Mouse (Mus musculus) lung, postnatal 0 days (tissue): ENCODE data around the gene Mybl2. TPM values are rescaled to one million over a fixed set of nuclear protein-coding genes. Genes with fewer than 3 reads are reported as not detected.

Experiments used
- ATAC-seq: fragments of 200-750 bp; cut with Nextera tagmentation; 2 replicates; pipeline ENCODE4 v1.8.0; 2017; ENCODE audit warnings: moderate library complexity
- DNase-seq: peaks from one replicate; pipeline ENCODE4 v3.0.0-alpha.2; 2016; ENCODE audit warnings: low spot score
- H3K27ac ChIP-seq: fragments of 300-500 bp; sonication (generic); 2 replicates; pipeline ENCODE4 v1.5.1; 2014; ENCODE audit warnings: antibody characterized with exemption, mild to moderate bottlenecking, low read length, mixed read lengths
- H3K27me3 ChIP-seq: fragments of 300-500 bp; sonication (generic); replicated peaks from 2 replicates; pipeline ENCODE4 v1.6.1; 2014; ENCODE audit warnings: low read length, mixed read lengths; ENCODE audit not compliant: insufficient read depth
- H3K36me3 ChIP-seq: fragments of 300-500 bp; sonication (generic); 2 replicates; pipeline ENCODE4 v1.6.1; 2014; ENCODE audit warnings: low read length, mixed read lengths; ENCODE audit not compliant: insufficient read depth
- H3K4me1 ChIP-seq: fragments of 300-500 bp; sonication (generic); 2 replicates; pipeline ENCODE4 v1.6.1; 2014; ENCODE audit warnings: antibody characterized with exemption, low read depth, low read length, mixed read lengths; ENCODE audit not compliant: insufficient read depth
- H3K4me2 ChIP-seq: fragments of 300-500 bp; sonication (generic); replicated peaks from 2 replicates; pipeline ENCODE4 v1.6.1; 2014; ENCODE audit warnings: low read depth, mild to moderate bottlenecking, low read length, moderate library complexity, mixed read lengths
- H3K4me3 ChIP-seq: fragments of 300-500 bp; sonication (generic); 2 replicates; pipeline ENCODE4 v1.5.1; 2014; ENCODE audit warnings: low read depth, low read length
- H3K9ac ChIP-seq: fragments of 300-500 bp; sonication (generic); replicated peaks from 2 replicates; pipeline ENCODE4 v1.6.1; 2014; ENCODE audit warnings: low read depth, mild to moderate bottlenecking
- H3K9me3 ChIP-seq: fragments of 300-500 bp; sonication (generic); 2 replicates; pipeline ENCODE4 v1.6.1; 2016; ENCODE audit warnings: low read length, mixed read lengths
- CTCF ChIP-seq: IDR thresholded peaks from 2 replicates; pipeline ENCODE4 v1.5.1; 2016; ENCODE audit warnings: antibody characterized with exemption, mild to moderate bottlenecking
- EP300 ChIP-seq: IDR thresholded peaks from 2 replicates; pipeline ENCODE4 v1.6.1; 2016; ENCODE audit warnings: antibody characterized with exemption, mild to moderate bottlenecking, control low read depth
- WGBS: fragments of 180-500 bp; shearing (Covaris S2); extraction: QIAGEN DNeasy Blood & Tissue Kit; methylation state at CpG from one replicate; pipeline ENCODE4 v1.1.7; 2014; 5-methylcytosine and 5-hydroxymethylcytosine counted together
- polyA plus RNA-seq: library from polyadenylated mRNA; unstranded; fragments of >200 nt; fragmentation: Nextera tagmentation; extraction: Ambion mirVana; gene quantifications from 2 replicates; pipeline ENCODE4 v1.2.1, GENCODE M21; 2015

The Mybl2 gene
- polyA plus RNA-seq, 1 experiment from 2014 or later = 1.8 TPM

DNA sequence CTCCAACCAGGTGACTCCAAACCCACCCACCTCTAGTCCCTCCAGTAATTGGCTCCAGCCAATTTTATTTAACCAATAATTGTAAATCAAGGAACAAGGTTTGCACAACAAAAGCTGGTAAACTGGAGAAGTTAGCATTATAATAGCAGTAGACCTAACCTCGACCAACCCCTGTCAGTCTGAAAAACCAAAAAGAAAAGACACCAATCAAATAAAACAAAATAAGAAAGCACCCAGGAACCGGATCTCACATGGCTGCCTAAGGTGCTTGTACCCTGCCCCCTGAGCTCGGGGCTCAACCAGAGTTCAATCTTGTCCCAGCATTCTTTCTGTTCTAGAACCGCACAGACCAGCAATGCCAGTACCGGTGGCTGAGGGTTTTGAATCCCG lies 7.6 kb downstream of the Mybl2 start:
- Histone ChIP-seq H3K27me3 (no peaks in the 10 kb centered on the region), H3K36me3 (no peaks in the 10 kb centered on the region), H3K4me2 (no peak overlapping the region), H3K9me3 (no peaks in the 10 kb centered on the region), H3K4me3 (no peak overlapping the region), H3K9ac (no peak overlapping the region), H3K27ac (no peak overlapping the region), H3K4me1 (no peaks in the 10 kb centered on the region)
- WGBS = 83% methylated on average over 6 of the region's 6 CpGs
- ATAC-seq = no peak
- TF ChIP-seq CTCF (no peak), EP300 (no peak)
- DNase-seq = no peak

DNA sequence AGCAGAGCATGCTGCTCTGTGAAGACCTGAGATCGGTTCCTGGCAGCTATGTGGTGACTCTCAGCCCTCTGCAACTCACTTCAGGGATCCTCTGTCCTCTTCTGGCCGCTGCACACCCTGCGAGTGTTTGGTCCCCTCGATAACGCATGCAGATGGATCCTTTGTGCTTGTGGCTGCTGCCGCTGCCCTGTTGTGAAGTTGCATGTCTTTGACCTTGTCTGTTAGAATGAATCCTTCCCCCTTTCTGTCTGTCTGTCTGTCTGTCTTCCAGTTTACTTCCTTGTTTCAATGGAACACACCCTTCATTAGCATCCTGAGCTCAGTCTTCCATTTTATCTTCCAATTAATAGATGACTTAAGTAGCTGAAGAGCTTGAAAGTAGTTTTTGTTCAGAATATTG lies 11.8 kb downstream of the Mybl2 start:
- Histone ChIP-seq H3K9me3 (no peaks in the 10 kb centered on the region), H3K4me2 (no peak overlapping the region), H3K27me3 (no peaks in the 10 kb centered on the region), H3K4me3 (no peak overlapping the region), H3K27ac (no peak overlapping the region), H3K4me1 (no peaks in the 10 kb centered on the region), H3K9ac (no peak overlapping the region), H3K36me3 (no peaks in the 10 kb centered on the region)
- DNase-seq (no peak), ATAC-seq (no peak)
- 93% methylated on average over 6 of the region's 6 CpGs for WGBS
- no peak for TF ChIP-seq EP300
- no peak for TF ChIP-seq CTCF

GRCm38 (mm10) chr2:163067233-163067632 lies 12.7 kb downstream of the Mybl2 start:
- Histone ChIP-seq H3K27me3 (no peaks in the 10 kb centered on the region), H3K4me2 (no peak overlapping the region), H3K36me3 (no peaks in the 10 kb centered on the region), H3K9me3 (no peaks in the 10 kb centered on the region), H3K4me1 (no peaks in the 10 kb centered on the region), H3K4me3 (no peak overlapping the region), H3K9ac (no peak overlapping the region), H3K27ac (no peak overlapping the region)
- ATAC-seq (no peak), DNase-seq (no peak)
- TF ChIP-seq CTCF = no peak
- no peak for TF ChIP-seq EP300
- 85% methylated on average over 1 of the region's 1 CpGs for WGBS

DNA sequence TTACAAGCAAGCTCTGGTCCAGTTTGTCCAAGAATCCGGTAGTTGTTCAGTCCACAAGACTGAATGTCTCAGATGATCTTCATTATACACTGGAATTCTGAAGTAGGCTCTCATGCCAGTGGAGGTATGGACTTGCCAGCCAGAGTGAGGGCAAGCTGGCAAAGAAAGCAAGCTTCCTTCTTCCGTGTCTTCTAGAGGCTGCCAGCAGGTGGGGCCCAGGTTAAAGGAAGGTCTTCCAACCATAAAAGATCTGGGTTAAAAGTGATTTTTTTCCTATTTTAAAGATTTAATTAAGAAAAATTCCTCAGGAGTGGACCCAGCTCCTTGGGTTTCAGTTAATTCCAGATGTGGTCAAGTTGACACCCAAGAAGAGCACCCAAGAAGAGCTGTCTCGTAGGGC lies 15.7 kb downstream of the Mybl2 start:
- ATAC-seq (no peak), DNase-seq (no peak)
- H3K27ac ChIP-seq = no peak overlapping the region
- H3K4me3 ChIP-seq = no peak overlapping the region
- H3K9me3 ChIP-seq = no peaks in the 10 kb centered on the region
- no peak overlapping the region for H3K4me2 ChIP-seq
- no peaks in the 10 kb centered on the region for H3K36me3 ChIP-seq
- no peaks in the 10 kb centered on the region for H3K4me1 ChIP-seq
- TF ChIP-seq CTCF (peak; percentile 35), EP300 (no peak)
- H3K9ac ChIP-seq = no peak overlapping the region
- H3K27me3 ChIP-seq = no peaks in the 10 kb centered on the region
- 73% methylated on average over 3 of the region's 3 CpGs for WGBS

DNA sequence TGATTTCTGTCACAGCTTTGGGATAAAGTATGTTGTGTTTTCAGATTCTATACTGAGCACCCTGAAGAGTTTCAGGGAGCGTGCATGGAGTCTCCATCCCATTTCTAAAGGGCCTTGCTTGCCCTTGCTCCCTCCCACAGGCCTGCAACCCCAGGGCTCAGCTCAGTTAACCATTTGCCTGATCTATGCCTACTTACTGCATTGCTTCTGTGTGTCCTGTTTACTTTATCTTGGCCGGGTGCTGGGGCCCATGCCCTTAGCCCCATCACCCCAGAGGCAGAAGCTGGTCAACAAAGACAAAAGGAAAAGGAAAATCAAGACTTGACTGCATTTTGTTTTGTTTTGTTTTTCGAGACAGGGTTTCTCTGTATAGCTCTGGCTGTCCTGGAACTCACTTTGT lies 17.1 kb downstream of the Mybl2 start:
- no peaks in the 10 kb centered on the region for H3K36me3 ChIP-seq
- H3K4me2 ChIP-seq = no peak overlapping the region
- no peaks in the 10 kb centered on the region for H3K4me1 ChIP-seq
- no peak overlapping the region for H3K9ac ChIP-seq
- ATAC-seq (no peak), DNase-seq (no peak)
- no peaks in the 10 kb centered on the region for H3K27me3 ChIP-seq
- H3K4me3 ChIP-seq = no peak overlapping the region
- no peak overlapping the region for H3K27ac ChIP-seq
- 77% methylated on average over 3 of the region's 3 CpGs for WGBS
- TF ChIP-seq CTCF (no peak), EP300 (no peak)
- no peaks in the 10 kb centered on the region for H3K9me3 ChIP-seq

GRCm38 (mm10) chr2:163073023-163073757 lies 18.7 kb downstream of the Mybl2 start:
- ATAC-seq = no peak
- Histone ChIP-seq H3K9ac (no peak overlapping the region), H3K4me2 (no peak overlapping the region), H3K9me3 (no peaks in the 10 kb centered on the region), H3K36me3 (no peaks in the 10 kb centered on the region), H3K27ac (no peak overlapping the region), H3K27me3 (no peaks in the 10 kb centered on the region), H3K4me1 (no peaks in the 10 kb centered on the region), H3K4me3 (no peak overlapping the region)
- TF ChIP-seq CTCF (no peak), EP300 (no peak)
- 86% methylated on average over 9 of the region's 9 CpGs for WGBS
- no peak for DNase-seq

DNA sequence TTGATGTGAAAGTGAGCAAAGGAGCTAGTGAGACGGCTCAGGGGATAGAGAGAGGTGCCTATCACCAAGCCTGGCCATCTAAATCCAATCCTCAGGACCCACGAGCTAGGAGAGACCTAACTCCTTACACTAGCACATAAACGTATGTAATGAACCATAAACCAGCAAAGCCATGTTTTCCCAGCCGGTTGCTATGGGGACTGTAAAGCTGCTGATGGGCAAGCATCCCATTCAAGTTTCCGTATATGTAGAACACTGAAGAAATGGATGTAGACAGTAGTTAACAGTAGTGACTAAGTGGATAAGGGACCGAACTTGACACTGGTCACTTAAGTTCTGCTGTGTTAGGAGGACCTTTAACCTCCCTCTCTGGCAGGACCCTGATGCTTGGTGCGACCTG lies 19.5 kb downstream of the Mybl2 start:
- H3K27me3 ChIP-seq = no peaks in the 10 kb centered on the region
- H3K9me3 ChIP-seq = no peaks in the 10 kb centered on the region
- no peak overlapping the region for H3K4me2 ChIP-seq
- ATAC-seq (no peak), DNase-seq (no peak)
- no peaks in the 10 kb centered on the region for H3K4me1 ChIP-seq
- WGBS = 80% methylated on average over 7 of the region's 7 CpGs
- no peak overlapping the region for H3K27ac ChIP-seq
- H3K9ac ChIP-seq = no peak overlapping the region
- H3K4me3 ChIP-seq = no peak overlapping the region
- no peaks in the 10 kb centered on the region for H3K36me3 ChIP-seq
- TF ChIP-seq EP300 (no peak), CTCF (no peak)
